Mouse (Mus musculus): Measurements from ENCODE around the gene Sox15.

- no peak for TF ChIP-seq CTCF (IDR thresholded peaks at IDR 0.05; ENCODE audit: borderline replicate concordance, control insufficient read depth, extremely low read depth, insufficient read depth, low read length, poor library complexity)
- no peak for TF ChIP-seq POLR2A (IDR thresholded peaks at IDR 0.05; ENCODE audit: control insufficient read depth, extremely low read depth, insufficient read depth, low read length, poor library complexity)
Observed at GRCm38 (mm10) chr11:69620394-69621081, 34.6 kb upstream of the Sox15 start.
